Mouse (Mus musculus): ENCODE measurements at regions not wholly inside any gene's neighbourhood (a gene's known extent, or its start where the extent isn't known, plus 50 kb on each side); places are given as distances from the start of the nearest gene placed in this dataset.
"Not testable (repeated sequence)": the region's sequence is repeated elsewhere in the genome, so short reads cannot be mapped to it uniquely, and the experiment has no call there.

GRCm38 (mm10) chr14:86197864-86198263, 943.2 kb downstream of the Diaph3 start:
- no peak for DNase-seq (ENCODE audit: low spot score)

GRCm38 (mm10) chr14:86184663-86185381, 956.2 kb downstream of the Diaph3 start:
- no peak for DNase-seq (ENCODE audit: low spot score)

GRCm38 (mm10) chr14:86178517-86178916, 962.5 kb downstream of the Diaph3 start:
- DNase-seq (ENCODE audit: low spot score): no peak

DNA sequence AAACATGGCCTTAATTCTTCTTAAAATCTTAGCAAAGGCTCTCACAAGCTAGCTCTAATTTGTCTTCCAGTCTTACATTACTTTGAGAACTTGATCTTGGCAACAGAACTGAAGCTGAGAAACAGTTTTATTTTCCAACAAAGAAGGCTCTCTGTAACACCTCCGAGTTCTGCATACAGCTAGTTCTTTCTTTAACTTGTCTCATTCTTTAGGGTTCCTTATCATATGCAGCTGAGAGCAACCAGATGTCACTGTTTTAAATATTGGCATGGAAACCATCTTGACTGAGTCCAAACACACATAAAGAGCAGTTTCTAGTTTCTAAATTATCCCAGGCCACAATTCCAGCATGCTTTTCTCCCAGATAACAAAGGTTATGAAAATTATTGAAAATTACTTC, 969.9 kb downstream of the Diaph3 start:
- no peak for DNase-seq (ENCODE audit: low spot score)

DNA sequence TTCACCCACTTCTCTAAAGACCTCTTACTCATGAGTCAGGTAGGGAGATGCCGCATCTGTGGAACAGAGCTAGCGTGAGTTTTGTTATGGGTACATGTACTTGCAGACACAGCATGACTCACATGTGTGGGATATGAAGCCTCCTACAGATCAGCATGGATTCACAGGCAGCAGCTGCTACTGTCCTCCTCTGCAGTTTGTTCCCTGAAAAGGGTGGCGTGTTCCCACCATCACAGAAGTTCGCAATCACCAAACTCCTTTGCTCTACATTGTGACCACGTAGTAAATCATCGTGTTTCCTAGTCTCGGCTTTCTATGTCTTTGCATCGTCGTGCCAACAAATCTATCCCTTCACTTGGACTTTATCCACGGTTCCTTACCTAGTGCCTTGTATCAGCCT, 981.9 kb downstream of the Diaph3 start:
- DNase-seq (ENCODE audit: low spot score): no peak

DNA sequence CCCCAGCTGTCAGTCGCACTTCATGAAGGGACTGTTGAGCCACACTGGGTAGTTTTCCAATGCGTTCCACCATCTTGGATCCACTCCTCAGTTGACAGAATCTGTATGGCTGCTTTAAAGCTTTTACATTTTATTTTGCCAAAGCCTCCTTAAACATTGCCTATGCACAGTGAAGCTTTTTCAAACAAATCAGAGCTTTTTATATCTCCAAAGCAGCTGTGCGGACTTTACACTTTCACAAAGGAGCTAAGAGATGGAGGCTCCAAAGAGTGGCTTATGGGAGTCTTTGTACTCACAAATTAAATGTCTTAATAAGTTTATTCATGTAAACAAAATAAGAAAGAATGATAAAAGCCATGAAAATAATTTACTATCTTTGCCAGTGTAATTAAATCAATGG, 986.3 kb downstream of the Diaph3 start:
- no peak for DNase-seq (ENCODE audit: low spot score)

GRCm38 (mm10) chr14:86151276-86151675, 989.8 kb downstream of the Diaph3 start:
- no peak for DNase-seq (ENCODE audit: low spot score)

DNA sequence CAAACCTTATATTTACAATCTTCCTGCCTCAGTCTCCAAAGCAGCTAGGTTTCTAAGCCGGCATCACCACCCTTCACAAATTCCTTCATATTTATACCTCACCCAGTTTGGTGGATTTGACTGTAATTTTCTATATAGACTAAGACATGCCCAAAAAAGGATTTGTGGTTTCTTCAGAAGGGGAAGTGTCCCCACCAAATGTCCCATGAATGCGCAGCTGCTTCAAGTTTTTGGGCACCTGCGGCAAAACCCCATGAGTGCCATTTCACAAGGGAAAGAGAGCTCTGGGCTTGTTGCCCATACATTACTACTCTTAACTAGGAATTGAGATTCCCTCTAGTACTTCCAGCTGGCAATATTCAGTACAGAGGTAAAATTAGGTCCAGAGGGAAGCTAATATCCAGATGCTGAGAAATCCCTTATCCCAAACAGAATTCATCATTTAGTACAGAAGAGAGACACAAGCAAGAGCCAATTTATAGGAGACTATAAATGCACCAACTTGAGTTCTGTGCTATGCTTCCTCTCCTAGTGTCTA, 990.6 kb downstream of the Diaph3 start:
- no peak for DNase-seq (ENCODE audit: low spot score)

GRCm38 (mm10) chr14:86115254-86116057, 1025.6 kb downstream of the Diaph3 start:
- DNase-seq (ENCODE audit: low spot score): no peak

DNA sequence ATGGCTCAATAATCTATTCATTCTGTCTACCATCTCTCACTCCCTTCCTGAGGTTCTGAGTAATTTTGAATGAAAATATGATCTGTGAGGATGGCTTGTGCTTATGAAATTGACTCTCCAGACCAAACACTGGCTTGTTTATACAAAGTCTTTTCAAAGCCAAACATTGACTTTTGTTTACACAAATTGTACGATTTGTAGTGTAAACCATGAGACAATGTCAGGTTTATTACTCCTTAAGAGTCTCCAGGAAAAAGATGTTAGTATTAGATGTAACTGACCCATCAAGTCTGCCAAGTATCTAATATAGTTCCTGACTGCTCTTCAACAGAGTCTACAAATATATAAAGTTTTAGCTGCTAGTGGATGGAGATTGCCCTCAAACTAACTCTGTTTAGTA, 1039.5 kb downstream of the Diaph3 start:
- DNase-seq (ENCODE audit: low spot score): no peak

DNA sequence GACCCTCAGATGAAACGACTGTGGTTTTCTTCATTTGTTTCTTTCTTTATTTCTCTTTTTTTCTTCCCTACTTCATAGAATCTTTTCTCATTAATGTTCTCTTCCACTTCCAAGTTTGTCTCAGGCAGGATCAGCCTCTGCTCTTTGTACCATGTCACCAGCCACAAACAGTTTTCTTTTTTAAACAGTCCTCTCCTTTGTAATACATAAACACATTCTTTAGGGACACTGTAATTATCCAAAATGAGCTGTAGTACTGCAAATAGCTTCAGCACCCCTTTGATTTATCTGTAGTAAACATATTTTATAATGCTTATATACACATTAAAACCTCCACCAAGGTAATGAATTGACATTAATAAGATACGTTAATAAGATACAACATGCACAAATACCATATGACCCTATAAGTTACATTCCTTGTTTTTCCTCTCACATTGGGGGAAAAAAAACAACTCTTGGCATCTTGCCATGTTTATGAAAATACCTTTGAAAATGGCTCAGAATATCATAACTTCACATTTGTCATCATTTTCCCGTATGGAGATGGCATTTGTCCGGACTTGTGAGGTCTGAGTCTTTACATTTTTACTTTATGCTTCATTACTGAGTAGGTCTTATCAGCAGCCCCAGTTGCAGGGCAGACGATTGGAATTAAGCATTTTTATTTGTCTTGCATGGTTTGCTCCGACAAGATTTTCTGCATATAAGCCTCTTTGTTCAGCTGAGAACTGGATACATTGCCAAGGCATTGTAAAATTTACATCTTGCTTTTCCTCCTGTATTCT, 1070.5 kb downstream of the Diaph3 start:
- no peak for DNase-seq (ENCODE audit: low spot score)

DNA sequence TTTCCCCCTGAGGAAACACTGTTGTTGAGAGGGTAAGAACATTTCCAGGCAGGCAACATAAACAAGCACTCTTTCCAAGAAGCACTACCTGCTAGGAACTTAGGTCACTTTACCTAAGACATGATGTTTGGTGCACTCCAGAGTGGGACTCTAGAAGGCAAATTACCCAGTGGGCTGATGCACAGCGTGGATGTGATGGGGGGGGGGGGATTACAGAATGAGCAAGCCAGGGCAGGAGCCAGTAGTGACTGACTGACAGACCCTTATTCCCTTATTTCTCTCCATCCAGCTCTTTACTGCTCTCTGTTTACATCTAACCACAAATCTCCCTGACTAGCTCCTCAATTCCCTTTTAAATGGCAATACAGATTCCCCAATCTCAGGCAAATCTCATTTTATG, 1071.7 kb downstream of the Diaph3 start:
- no peak for DNase-seq (ENCODE audit: low spot score)

GRCm38 (mm10) chr14:86067743-86068142, 1073.3 kb downstream of the Diaph3 start:
- DNase-seq (ENCODE audit: low spot score): no peak

- no peak for DNase-seq (ENCODE audit: low spot score)
Measured at GRCm38 (mm10) chr14:86063620-86063943, 1077.5 kb downstream of the Diaph3 start.

- no peak for DNase-seq (ENCODE audit: low spot score)
Measured at GRCm38 (mm10) chr14:86062885-86063619, 1078.0 kb downstream of the Diaph3 start.

- no peak for DNase-seq (ENCODE audit: low spot score)
Measured at GRCm38 (mm10) chr14:86056991-86057390, 1084.0 kb downstream of the Diaph3 start.

- no peak for DNase-seq (ENCODE audit: low spot score)
Measured at GRCm38 (mm10) chr14:86054668-86055067, 1086.4 kb downstream of the Diaph3 start.

DNA sequence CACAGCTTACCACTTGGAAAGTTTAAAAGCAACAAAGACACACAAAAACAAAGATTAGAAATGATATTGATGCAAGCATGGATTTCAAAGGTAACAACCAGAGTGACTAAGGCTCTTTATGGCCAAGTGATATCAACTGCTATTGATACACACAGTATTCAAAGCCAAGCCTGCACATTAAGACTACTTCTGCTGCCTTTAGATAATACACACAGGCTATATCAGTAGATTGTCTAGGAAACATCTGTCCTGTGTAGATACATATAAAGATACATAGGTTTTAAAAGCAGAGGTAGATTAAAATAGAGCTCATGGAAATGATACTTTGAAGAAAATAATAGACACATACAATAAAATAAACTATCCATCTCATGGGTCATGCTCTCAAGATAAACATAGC, 1111.6 kb downstream of the Diaph3 start:
- DNase-seq (ENCODE audit: low spot score): no peak

DNA sequence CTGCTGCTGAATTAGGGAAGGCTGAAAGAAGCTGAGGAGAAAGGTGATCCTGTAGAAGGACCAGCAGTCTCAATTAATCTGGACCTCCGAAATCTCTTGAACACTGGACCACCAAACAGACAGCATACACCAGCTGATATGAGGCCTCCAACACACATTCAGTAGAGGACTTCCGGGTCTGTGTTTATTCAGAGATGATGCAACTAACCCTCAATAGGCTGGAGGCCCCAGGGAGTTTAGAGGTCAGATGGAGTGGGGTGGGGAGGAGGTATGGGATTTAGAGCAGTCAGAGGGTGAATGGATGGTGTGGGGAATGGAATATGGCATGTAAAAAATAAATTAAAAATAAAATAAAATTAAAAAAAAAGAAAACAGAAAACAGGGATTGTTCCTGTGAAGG, 1123.4 kb downstream of the Diaph3 start:
- not testable (repeated sequence) for DNase-seq (ENCODE audit: low spot score)

All from testis, postnatal 10 days (tissue).